Mouse (Mus musculus): ENCODE measurements around the gene Rhox4f. TPM values are rescaled to one million over a fixed set of nuclear protein-coding genes. Genes with fewer than 3 reads are reported as not detected.
"Not testable (repeated sequence)": the region's sequence is repeated elsewhere in the genome, so short reads cannot be mapped to it uniquely, and the experiment has no call there.

Gene Rhox4f
- not detected in 2 replicates for polyA plus RNA-seq (2014; fragmentation: Nextera tagmentation; extraction: Ambion mirVana)

- H3K4me1 ChIP-seq (ENCODE audit: control insufficient read depth, insufficient read depth, low read length); ATAC-seq (replicated peaks; ENCODE audit: insufficient number of reproducible peaks, low FRiP score, low TSS enrichment); H3K9ac ChIP-seq (ENCODE audit: low read depth, low read length); H3K27me3 ChIP-seq (ENCODE audit: control insufficient read depth, insufficient read depth, low read length); H3K4me3 ChIP-seq (ENCODE audit: low read depth, low read length); H3K27ac ChIP-seq (ENCODE audit: low read depth, low read length); H3K4me2 ChIP-seq; H3K9me3 ChIP-seq (replicated peaks; ENCODE audit: control insufficient read depth, low read length); H3K36me3 ChIP-seq (ENCODE audit: control insufficient read depth, insufficient read depth, low read length): not testable (repeated sequence)
- WGBS (ENCODE audit: insufficient replicate concordance), result 94% methylated on average over 15 of the region's 19 CpGs
Observed at GRCm38 (mm10) chrX:37607604-37608003, at the start of gene Rhox4f. Rhox4f (minus strand) TSS chrX:37607704.

- H3K36me3 ChIP-seq (ENCODE audit: control insufficient read depth, insufficient read depth, low read length); H3K27me3 ChIP-seq (ENCODE audit: control insufficient read depth, insufficient read depth, low read length); H3K9me3 ChIP-seq (replicated peaks; ENCODE audit: control insufficient read depth, low read length); H3K27ac ChIP-seq (ENCODE audit: low read depth, low read length); H3K4me3 ChIP-seq (ENCODE audit: low read depth, low read length); H3K4me2 ChIP-seq; H3K9ac ChIP-seq (ENCODE audit: low read depth, low read length); H3K4me1 ChIP-seq (ENCODE audit: control insufficient read depth, insufficient read depth, low read length); ATAC-seq (replicated peaks; ENCODE audit: insufficient number of reproducible peaks, low FRiP score, low TSS enrichment): not testable (repeated sequence)
- 85% methylated on average over 13 of the region's 20 CpGs for WGBS (ENCODE audit: insufficient replicate concordance)
Observed at GRCm38 (mm10) chrX:37651227-37651626, 43.7 kb upstream of the Rhox4f start, which contains the start of gene Rhox4g. Rhox4g (minus strand) TSS chrX:37651327.

DNA sequence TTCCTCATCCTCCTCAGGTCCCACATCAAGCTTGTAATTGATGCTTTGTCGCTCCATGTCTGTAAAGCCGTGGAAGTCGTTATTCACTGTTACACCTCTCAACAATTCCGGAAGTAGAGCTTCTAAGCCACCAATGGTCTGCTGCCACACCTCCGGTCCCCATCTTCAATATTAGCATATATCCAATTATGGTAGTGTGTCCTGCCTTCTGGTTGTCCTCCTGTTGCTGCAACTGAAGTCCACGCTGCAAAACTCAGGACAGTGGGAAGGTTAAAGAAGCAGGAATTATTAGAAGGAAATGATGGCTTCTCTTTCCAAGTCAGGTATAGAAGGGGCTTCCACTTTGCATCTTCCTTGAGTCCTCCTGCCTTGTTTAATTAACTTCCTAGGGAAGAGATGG, 35.9 kb upstream of the Rhox4f start, which contains the start of gene Rhox2g:
Gene Rhox2g (minus strand): TSS at position 101 of the 400 bp plus-strand sequence.
- H3K9ac ChIP-seq (ENCODE audit: low read depth, low read length); H3K4me1 ChIP-seq (ENCODE audit: control insufficient read depth, insufficient read depth, low read length); H3K4me2 ChIP-seq; H3K36me3 ChIP-seq (ENCODE audit: control insufficient read depth, insufficient read depth, low read length); H3K27me3 ChIP-seq (ENCODE audit: control insufficient read depth, insufficient read depth, low read length); H3K27ac ChIP-seq (ENCODE audit: low read depth, low read length); ATAC-seq (replicated peaks; ENCODE audit: insufficient number of reproducible peaks, low FRiP score, low TSS enrichment); H3K9me3 ChIP-seq (replicated peaks; ENCODE audit: control insufficient read depth, low read length); H3K4me3 ChIP-seq (ENCODE audit: low read depth, low read length): not testable (repeated sequence)
- WGBS (ENCODE audit: insufficient replicate concordance), result 90% methylated on average over 6 of the region's 6 CpGs

DNA sequence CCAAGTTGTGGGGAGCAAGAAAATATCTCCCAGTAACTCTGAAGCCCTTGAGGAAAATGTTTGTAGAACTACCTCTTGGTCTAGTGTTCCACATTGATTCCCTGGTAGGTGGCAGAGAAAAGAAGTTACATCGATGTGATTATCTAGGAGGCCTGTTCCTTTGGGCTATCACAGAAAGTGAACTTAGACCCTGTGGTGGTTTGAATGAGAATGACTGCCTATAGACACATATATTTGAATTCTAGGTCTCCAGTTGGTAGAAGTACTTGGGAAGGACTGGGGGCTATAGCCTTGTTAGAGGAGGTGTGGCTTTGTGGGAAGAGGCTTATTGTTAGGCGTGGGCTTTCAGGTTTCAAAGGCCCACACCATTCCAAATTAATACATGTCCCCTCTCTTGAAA, 21.0 kb upstream of the Rhox4f start, which contains the start of gene Rhox3g:
Gene Rhox3g (minus strand): TSS at position 101 of the 400 bp plus-strand sequence.
- ATAC-seq (replicated peaks; ENCODE audit: insufficient number of reproducible peaks, low FRiP score, low TSS enrichment); H3K36me3 ChIP-seq (ENCODE audit: control insufficient read depth, insufficient read depth, low read length); H3K27ac ChIP-seq (ENCODE audit: low read depth, low read length); H3K4me2 ChIP-seq; H3K4me3 ChIP-seq (ENCODE audit: low read depth, low read length); H3K9ac ChIP-seq (ENCODE audit: low read depth, low read length); H3K27me3 ChIP-seq (ENCODE audit: control insufficient read depth, insufficient read depth, low read length); H3K9me3 ChIP-seq (replicated peaks; ENCODE audit: control insufficient read depth, low read length); H3K4me1 ChIP-seq (ENCODE audit: control insufficient read depth, insufficient read depth, low read length): not testable (repeated sequence)
- WGBS (ENCODE audit: insufficient replicate concordance), result 87% methylated on average over 2 of the region's 2 CpGs

- not testable (repeated sequence) for H3K27me3 ChIP-seq (ENCODE audit: control insufficient read depth, insufficient read depth, low read length); H3K4me2 ChIP-seq; H3K36me3 ChIP-seq (ENCODE audit: control insufficient read depth, insufficient read depth, low read length); H3K4me3 ChIP-seq (ENCODE audit: low read depth, low read length); ATAC-seq (replicated peaks; ENCODE audit: insufficient number of reproducible peaks, low FRiP score, low TSS enrichment); H3K27ac ChIP-seq (ENCODE audit: low read depth, low read length); H3K4me1 ChIP-seq (ENCODE audit: control insufficient read depth, insufficient read depth, low read length); H3K9me3 ChIP-seq (replicated peaks; ENCODE audit: control insufficient read depth, low read length); H3K9ac ChIP-seq (ENCODE audit: low read depth, low read length)
Observed at GRCm38 (mm10) chrX:37580692-37581091, 26.8 kb downstream of the Rhox4f start, which contains the start of gene Rhox3f. Rhox3f (plus strand) TSS chrX:37580992.

- WGBS (ENCODE audit: insufficient replicate concordance), result 59% methylated on average over 2 of the region's 2 CpGs
- H3K27me3 ChIP-seq (ENCODE audit: control insufficient read depth, insufficient read depth, low read length); H3K9ac ChIP-seq (ENCODE audit: low read depth, low read length); H3K27ac ChIP-seq (ENCODE audit: low read depth, low read length); H3K4me2 ChIP-seq; H3K36me3 ChIP-seq (ENCODE audit: control insufficient read depth, insufficient read depth, low read length); ATAC-seq (replicated peaks; ENCODE audit: insufficient number of reproducible peaks, low FRiP score, low TSS enrichment); H3K4me1 ChIP-seq (ENCODE audit: control insufficient read depth, insufficient read depth, low read length); H3K4me3 ChIP-seq (ENCODE audit: low read depth, low read length); H3K9me3 ChIP-seq (replicated peaks; ENCODE audit: control insufficient read depth, low read length): not testable (repeated sequence)
Observed at GRCm38 (mm10) chrX:37572638-37573037, 34.9 kb downstream of the Rhox4f start.

- not testable (repeated sequence) for H3K4me1 ChIP-seq (ENCODE audit: control insufficient read depth, insufficient read depth, low read length); H3K4me2 ChIP-seq; H3K27me3 ChIP-seq (ENCODE audit: control insufficient read depth, insufficient read depth, low read length); ATAC-seq (replicated peaks; ENCODE audit: insufficient number of reproducible peaks, low FRiP score, low TSS enrichment); H3K27ac ChIP-seq (ENCODE audit: low read depth, low read length); H3K9me3 ChIP-seq (replicated peaks; ENCODE audit: control insufficient read depth, low read length); H3K9ac ChIP-seq (ENCODE audit: low read depth, low read length); H3K4me3 ChIP-seq (ENCODE audit: low read depth, low read length); H3K36me3 ChIP-seq (ENCODE audit: control insufficient read depth, insufficient read depth, low read length)
- WGBS (ENCODE audit: insufficient replicate concordance), result 79% methylated on average over 5 of the region's 8 CpGs
Observed at GRCm38 (mm10) chrX:37571105-37571504, 36.4 kb downstream of the Rhox4f start, which contains the start of gene Rhox2f. Rhox2f (plus strand) TSS chrX:37571405.

DNA sequence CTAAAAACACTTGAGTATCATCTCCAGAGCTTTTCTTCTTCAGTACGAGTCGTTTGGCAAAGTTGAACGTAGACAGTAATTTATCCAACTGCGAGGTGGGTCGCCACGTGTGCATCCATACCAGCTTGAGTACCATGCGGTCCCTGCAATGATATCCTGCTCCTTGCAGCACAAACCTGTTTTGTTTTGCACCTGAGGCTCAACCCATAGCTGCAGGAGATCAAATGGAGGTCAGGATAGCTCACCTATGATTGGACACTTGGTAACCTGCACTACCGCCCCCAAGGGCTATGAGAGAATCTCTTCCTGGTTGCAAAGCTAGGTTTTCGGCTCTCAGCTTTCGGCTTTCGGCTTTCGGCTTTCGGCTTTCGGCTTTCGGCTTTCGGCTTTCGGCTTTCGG, 50.4 kb downstream of the Rhox4f start, which contains the start of gene Rhox4e:
Gene Rhox4e (plus strand): TSS at position 301 of the 400 bp plus-strand sequence.
- H3K9me3 ChIP-seq (replicated peaks; ENCODE audit: control insufficient read depth, low read length); H3K4me3 ChIP-seq (ENCODE audit: low read depth, low read length); H3K4me1 ChIP-seq (ENCODE audit: control insufficient read depth, insufficient read depth, low read length); ATAC-seq (replicated peaks; ENCODE audit: insufficient number of reproducible peaks, low FRiP score, low TSS enrichment); H3K27me3 ChIP-seq (ENCODE audit: control insufficient read depth, insufficient read depth, low read length); H3K4me2 ChIP-seq; H3K27ac ChIP-seq (ENCODE audit: low read depth, low read length); H3K9ac ChIP-seq (ENCODE audit: low read depth, low read length); H3K36me3 ChIP-seq (ENCODE audit: control insufficient read depth, insufficient read depth, low read length): not testable (repeated sequence)
- WGBS (ENCODE audit: insufficient replicate concordance), result 79% methylated on average over 10 of the region's 18 CpGs

Measured in heart, embryonic 11.5 days (tissue).